Mouse (Mus musculus): ENCODE measurements around the gene Xpo1.

- peak; percentile 52 for TF ChIP-seq CTCF (IDR thresholded peaks at IDR 0.05)
- no peak for TF ChIP-seq EP300 (IDR thresholded peaks at IDR 0.05; ENCODE audit: insufficient read depth, low read depth, low read length)
Measured at GRCm38 (mm10) chr11:23261490-23261889, 5.6 kb downstream of the Xpo1 start.

Measured in heart, adult 2 months (tissue).